Mouse (Mus musculus): ENCODE results near the gene Hist1h2aa.

DNA sequence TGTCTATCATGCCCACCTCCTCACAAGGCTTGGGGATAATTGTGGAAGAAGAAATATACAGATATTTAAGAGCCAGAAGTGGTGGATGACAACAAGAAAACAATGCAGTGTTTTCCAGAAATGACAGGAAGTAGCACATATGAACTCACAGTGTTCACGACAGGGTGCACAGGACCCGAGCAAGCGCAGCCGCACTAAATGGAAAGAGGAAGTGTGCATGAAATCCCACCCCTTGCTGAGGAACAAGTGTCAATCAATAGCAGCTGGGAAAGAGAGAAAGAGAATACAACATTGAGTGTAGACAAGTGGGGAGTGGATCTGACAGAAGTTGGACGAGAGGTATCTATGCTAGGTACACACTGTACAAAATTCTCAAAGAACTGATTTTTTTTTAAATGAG, 22.9 kb upstream of the Hist1h2aa start:
- TF ChIP-seq NRF1 (IDR thresholded peaks at IDR 0.05; ENCODE audit: low read depth, low read length), result peak; percentile 82
- TF ChIP-seq CTCF (conservative IDR thresholded peaks at IDR 0.05 in 1 of 2, IDR thresholded peaks at IDR 0.05 in 1 of 2; ENCODE audit: low read depth in 2 of 2, low read length in 2 of 2), result no peak
- no peak for TF ChIP-seq USF1 (IDR thresholded peaks at IDR 0.05; ENCODE audit: low read depth, low read length)
- no peak for TF ChIP-seq POLR2A (IDR thresholded peaks at IDR 0.05; ENCODE audit: low read depth, low read length)
- TF ChIP-seq HCFC1 (IDR thresholded peaks at IDR 0.05; ENCODE audit: low read depth, low read length), result no peak

All from CH12.LX (cell line).